Mouse (Mus musculus): ENCODE measurements at regions not wholly inside any gene's neighbourhood (a gene's known extent, or its start where the extent isn't known, plus 50 kb on each side); places are given as distances from the start of the nearest gene placed in this dataset.

- intact Hi-C loops (cut with DNase I): no loop called here
- no peak for DNase-seq
Measured at GRCm38 (mm10) chr5:118815783-118816182, 255.3 kb downstream of the Med13l start.

GRCm38 (mm10) chr5:118818294-118818693 is 257.8 kb downstream of the Med13l start:
- intact Hi-C loops (cut with DNase I): no loop called here
- no peak for DNase-seq

- no peak for DNase-seq
- intact Hi-C loops (cut with DNase I): no loop called here
Measured at GRCm38 (mm10) chr5:118824791-118825190, 264.3 kb downstream of the Med13l start.

- DNase-seq: no peak
- intact Hi-C loops (cut with DNase I): no loop called here
Measured at GRCm38 (mm10) chr5:118829031-118829698, 268.7 kb downstream of the Med13l start.

GRCm38 (mm10) chr5:118832701-118833100 is 272.2 kb downstream of the Med13l start:
- peak; percentile 64 to 66 for DNase-seq
- intact Hi-C loops (cut with DNase I): no loop called here

- intact Hi-C loops (cut with DNase I): no loop called here
Measured at GRCm38 (mm10) chr5:118834129-118834528, 273.6 kb downstream of the Med13l start.

GRCm38 (mm10) chr5:118837001-118837400 is 276.5 kb downstream of the Med13l start:
- no peak for DNase-seq
- intact Hi-C loops (cut with DNase I): no loop called here

More at GRCm38 (mm10) chr5:118834129-118834528, 273.6 kb downstream of the Med13l start:
- no peak for DNase-seq

GRCm38 (mm10) chr5:118838421-118838820 is 277.9 kb downstream of the Med13l start:
- DNase-seq: no peak
- intact Hi-C loops (cut with DNase I): no loop called here

GRCm38 (mm10) chr5:118839916-118840315 is 279.4 kb downstream of the Med13l start:
- intact Hi-C loops (cut with DNase I): no loop called here
- no peak for DNase-seq

GRCm38 (mm10) chr5:118841210-118842016 is 280.9 kb downstream of the Med13l start:
- no peak for DNase-seq
- intact Hi-C loops (cut with DNase I): no loop called here

GRCm38 (mm10) chr5:118842017-118842396 is 281.5 kb downstream of the Med13l start:
- no peak for DNase-seq
- intact Hi-C loops (cut with DNase I): no loop called here

GRCm38 (mm10) chr5:118857001-118857400 is 296.5 kb downstream of the Med13l start:
- DNase-seq: no peak
- intact Hi-C loops (cut with DNase I): no loop called here

- intact Hi-C loops (cut with DNase I): no loop called here
- DNase-seq: no peak
Measured at GRCm38 (mm10) chr5:118861143-118861847, 300.8 kb downstream of the Med13l start.

GRCm38 (mm10) chr5:118867511-118867910 is 307.0 kb downstream of the Med13l start:
- intact Hi-C loops (cut with DNase I): no loop called here
- no peak for DNase-seq

GRCm38 (mm10) chr5:118869330-118869729 is 308.9 kb downstream of the Med13l start:
- intact Hi-C loops (cut with DNase I): no loop called here
- DNase-seq: no peak

GRCm38 (mm10) chr5:118873871-118874270 is 313.4 kb downstream of the Med13l start:
- DNase-seq: no peak
- intact Hi-C loops (cut with DNase I): no loop called here

- intact Hi-C loops (cut with DNase I): no loop called here
- no peak for DNase-seq
Measured at GRCm38 (mm10) chr5:118875096-118875637, 314.7 kb downstream of the Med13l start.

GRCm38 (mm10) chr5:118876586-118877312 is 316.3 kb downstream of the Med13l start:
- intact Hi-C loops (cut with DNase I): loop anchor here (1.0 kb wide), 1 partner anchor 815 kb away; no protein-coding TSS in a partner anchor
- no peak for DNase-seq

- intact Hi-C loops (cut with DNase I): loop anchor here (1.0 kb wide), 1 partner anchor 814 kb away; no protein-coding TSS in a partner anchor
- DNase-seq: peak; percentile 55 to 68
Measured at GRCm38 (mm10) chr5:118877313-118877669, 316.8 kb downstream of the Med13l start.

- intact Hi-C loops (cut with DNase I): loop anchor here (1.0 to 2.0 kb wide), 3 partner anchors 97 to 813 kb away; no protein-coding TSS in a partner anchor
- no peak for DNase-seq
Measured at GRCm38 (mm10) chr5:118877831-118878230, 317.4 kb downstream of the Med13l start.
